Mouse (Mus musculus) cerebellum, postnatal 25 days (tissue): ENCODE measurements at regions not wholly inside any gene's neighbourhood (a gene's known extent, or its start where the extent isn't known, plus 50 kb on each side); places are given as distances from the start of the nearest gene placed in this dataset.

ENCODE experiments used
- DNase-seq, 2 experiments: peaks; one replicate each; pipeline ENCODE4 v3.0.0; 2021; ENCODE audit warnings: mixed read lengths in 2 of 2

DNA sequence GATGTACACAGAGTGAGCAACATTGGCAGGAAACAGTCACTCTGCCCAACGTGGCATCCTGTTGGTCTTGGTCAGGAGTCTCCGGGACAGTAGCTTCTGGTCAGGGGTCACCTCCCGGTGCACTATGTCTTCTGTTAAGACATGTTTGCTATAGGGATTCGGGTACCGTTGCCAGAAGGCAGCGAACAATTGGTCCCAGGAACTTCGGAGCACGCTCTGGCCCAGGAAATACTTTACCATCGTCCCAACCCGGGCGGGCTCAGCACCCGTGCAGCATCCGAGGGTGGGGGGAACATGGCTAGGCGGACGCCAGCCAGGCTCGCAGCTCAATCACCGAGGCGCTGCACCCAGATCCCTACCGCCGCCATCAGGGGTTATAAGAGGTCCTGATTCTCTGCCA is 80.6 kb upstream of the Adam23 start:
- no peak for DNase-seq

DNA sequence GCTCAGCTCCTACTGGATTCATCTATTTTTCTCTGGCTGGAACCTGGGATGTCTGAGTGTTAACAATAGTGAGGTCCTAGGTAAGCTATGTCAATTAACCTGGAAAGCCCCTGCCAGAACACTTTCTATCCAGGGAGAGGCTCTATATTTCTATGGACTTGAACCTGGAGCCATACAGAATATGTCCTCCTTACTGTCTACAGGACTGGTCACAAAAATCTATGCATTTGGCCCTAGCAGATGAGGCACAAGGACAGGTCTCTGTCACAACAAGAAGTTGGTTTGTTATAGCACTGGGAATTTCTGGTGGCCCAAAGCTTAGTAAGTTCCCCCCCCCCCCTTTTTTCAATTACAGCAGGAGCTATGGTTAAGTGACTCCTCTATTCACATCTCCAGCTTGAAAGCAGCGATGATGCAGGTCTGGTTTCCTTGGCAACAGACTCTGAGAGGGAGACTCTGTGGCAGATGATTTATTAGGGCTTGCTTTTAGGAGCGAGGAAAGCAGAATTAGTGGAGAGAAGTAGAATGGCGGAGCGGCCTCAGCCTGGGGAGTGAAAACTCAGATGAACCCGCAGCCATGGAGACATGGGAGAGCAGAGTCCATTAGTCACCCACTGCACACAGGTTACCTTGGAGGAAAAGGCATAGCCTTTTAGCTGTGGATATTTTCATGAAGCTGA is 77.9 kb upstream of the Adam23 start:
- no peak for DNase-seq

- DNase-seq, result no peak
These were observed 76.8 kb upstream of the Adam23 start for GRCm38 (mm10) chr1:63368921-63369320.

DNA sequence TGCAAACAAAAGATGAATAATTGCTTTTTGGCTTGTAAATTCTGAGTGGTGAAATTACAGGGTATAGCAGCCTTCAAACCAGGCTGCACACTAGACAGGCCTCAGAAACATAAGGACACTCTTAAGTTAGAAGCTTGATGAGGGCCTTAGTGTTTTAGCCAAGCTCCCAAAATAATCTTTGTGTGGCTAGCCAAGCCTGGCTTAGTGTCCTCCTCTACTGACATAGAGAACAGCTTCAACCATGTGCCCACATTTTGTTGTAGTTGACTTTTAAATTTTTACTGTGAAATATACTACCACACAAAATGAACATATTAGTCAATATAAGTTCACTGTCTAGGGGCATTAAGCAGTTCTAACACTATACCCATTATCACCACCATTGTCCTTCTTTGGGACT is 76.1 kb upstream of the Adam23 start:
- DNase-seq, result no peak

GRCm38 (mm10) chr1:63383110-63383509 is 62.6 kb upstream of the Adam23 start:
- peak in 1 of 2 experiments; percentile 26 for DNase-seq

GRCm38 (mm10) chr1:63385116-63385515 is 60.6 kb upstream of the Adam23 start:
- no peak for DNase-seq

GRCm38 (mm10) chr1:63395427-63395826 is 50.3 kb upstream of the Adam23 start:
- no peak for DNase-seq
